ENCODE assay signal across 8 mouse cellular contexts in genomic region chr2:156719549-156720312, GRCm38 (mm10). TPM values are rescaled to one million over a fixed set of nuclear protein-coding genes. Genes with fewer than 3 reads are reported as not detected.
DNase-seq lines count a peak whose midpoint lies in the region; ATAC-seq and TF ChIP-seq lines count a peak whose summit lies in the region.

No protein-coding gene starts in this region.

- no peak for TF ChIP-seq POLR2A in limb, embryonic 14.5 days (IDR thresholded peaks at IDR 0.05; ENCODE audit: borderline replicate concordance, extremely low read depth, insufficient read depth, insufficient read length)
- TF ChIP-seq POLR2A in thymus, adult 2 months (IDR thresholded peaks at IDR 0.05; ENCODE audit: control insufficient read depth, extremely low read depth, insufficient read depth, low read length, poor library complexity): no peak

- H3K4me1 ChIP-seq in limb, embryonic 14.5 days (ENCODE audit: control insufficient read depth, insufficient read depth, low read length): peaks cover 40% of the 10 kb centered on the region
- peaks cover 43% of the 10 kb centered on the region for H3K4me1 ChIP-seq in stomach, embryonic 16.5 days (ENCODE audit: control insufficient read depth, insufficient read depth, low read length)
- H3K4me1 ChIP-seq in thymus, adult 2 months (replicated peaks; ENCODE audit: control insufficient read depth, insufficient read depth, low read length): peaks cover 32% of the 10 kb centered on the region

- peak; percentile 33 for DNase-seq in cerebellum, adult 8-10 months
- no peak for DNase-seq in cerebellum, postnatal 4 days (ENCODE audit: low spot score in 2 of 2)
- peak; percentile 51 for DNase-seq in 416B (ENCODE audit: low read depth)
- DNase-seq in limb, embryonic 14.5 days (ENCODE audit: low spot score): no peak
- DNase-seq in layer of hippocampus, adult 9-10 months (ENCODE audit: low spot score): no peak
- no peak for DNase-seq in thymus, adult 2 months

- H3K4me3 ChIP-seq in limb, embryonic 14.5 days (replicated peaks; ENCODE audit: low read length): peak overlapping the region; percentile 94
- H3K4me3 ChIP-seq in stomach, embryonic 16.5 days (replicated peaks; ENCODE audit: low read length): peak overlapping the region; percentile 95
- no peak overlapping the region for H3K4me3 ChIP-seq in thymus, adult 2 months (ENCODE audit: control insufficient read depth, insufficient read depth, low read length)

- peak overlapping the region; percentile 75; the same call in 1 of the 2 replicates for H3K27ac ChIP-seq in limb, embryonic 14.5 days (replicated peaks; ENCODE audit: low read depth, low read length)
- peak overlapping the region; percentile 74 for H3K27ac ChIP-seq in stomach, embryonic 16.5 days (ENCODE audit: low read length)
- no peak overlapping the region for H3K27ac ChIP-seq in thymus, adult 2 months (ENCODE audit: control insufficient read depth, insufficient read depth, low read length)

- peak overlapping the region; percentile 94 for H3K9ac ChIP-seq in limb, embryonic 14.5 days (ENCODE audit: low read depth, low read length, severe bottlenecking)
- peak overlapping the region; percentile 83 for H3K9ac ChIP-seq in stomach, embryonic 16.5 days (ENCODE audit: low read length)

- H3K36me3 ChIP-seq in limb, embryonic 14.5 days (ENCODE audit: control insufficient read depth, insufficient read depth, low read length): no peaks in the 10 kb centered on the region
- no peaks in the 10 kb centered on the region for H3K36me3 ChIP-seq in stomach, embryonic 16.5 days (ENCODE audit: control insufficient read depth, insufficient read depth, low read length)
- no peaks in the 10 kb centered on the region for H3K36me3 ChIP-seq in thymus, adult 2 months (ENCODE audit: control insufficient read depth, insufficient read depth, low read length)

- ATAC-seq in erythroblast, adult 5-6 weeks (replicated peaks; ENCODE audit: low FRiP score, poor library complexity, severe bottlenecking): peak; percentile 9; the same call in 1 of the 2 replicates
- no peak for ATAC-seq in limb, embryonic 14.5 days (ENCODE audit: low FRiP score, low read depth)
- no peak for ATAC-seq in stomach, embryonic 16.5 days (ENCODE audit: insufficient read depth, low FRiP score)

- no peaks in the 10 kb centered on the region for H3K27me3 ChIP-seq in limb, embryonic 14.5 days (ENCODE audit: control insufficient read depth, insufficient read depth, low read length)
- H3K27me3 ChIP-seq in stomach, embryonic 16.5 days (ENCODE audit: control insufficient read depth, insufficient read depth, low read length): no peaks in the 10 kb centered on the region
- no peaks in the 10 kb centered on the region for H3K27me3 ChIP-seq in thymus, adult 2 months (ENCODE audit: control insufficient read depth, insufficient read depth, low read length)

- no peak for TF ChIP-seq CTCF in thymus, adult 2 months (IDR thresholded peaks at IDR 0.05; ENCODE audit: borderline replicate concordance, control insufficient read depth, extremely low read depth, insufficient read depth, low read length, poor library complexity)

- no peaks in the 10 kb centered on the region for H3K9me3 ChIP-seq in limb, embryonic 14.5 days (ENCODE audit: control insufficient read depth, low read length)
- H3K9me3 ChIP-seq in stomach, embryonic 16.5 days (replicated peaks; ENCODE audit: control insufficient read depth, low read length): no peaks in the 10 kb centered on the region

- 82% methylated on average over 8 of the region's 8 CpGs for WGBS in limb, embryonic 14.5 days
- 87% methylated on average over 8 of the region's 8 CpGs for WGBS in stomach, embryonic 16.5 days
- 88% methylated on average over 8 of the region's 8 CpGs for WGBS in thymus, adult 2 months

- H3K4me2 ChIP-seq in limb, embryonic 14.5 days (replicated peaks; ENCODE audit: low read depth, low read length, severe bottlenecking): peak overlapping the region; percentile 85
- H3K4me2 ChIP-seq in stomach, embryonic 16.5 days (ENCODE audit: low read depth, low read length): peak overlapping the region; percentile 74

RNA-seq across cellular contexts. Expression of gene Myl9, which starts 55.5 kb away (rescaled TPM):
- total RNA-seq in erythroblast, adult 5-6 weeks (2015; ENCODE audit: low replicate concordance): 1.3 and 4.4 TPM in 2 replicates
- total RNA-seq in erythroblast, adult 5-6 weeks (2017; ENCODE audit: low replicate concordance): 0.60 and 2.5 TPM in 2 replicates
- 127 and 152 TPM in 2 replicates for polyA plus RNA-seq in limb, embryonic 14.5 days (2012; rRNA removed)
- 257 and 269 TPM in 2 replicates for polyA plus RNA-seq in limb, embryonic 14.5 days (2014; fragmentation: Nextera tagmentation; extraction: Ambion mirVana)
- 1,649 and 1,814 TPM in 2 replicates for polyA plus RNA-seq in stomach, embryonic 16.5 days (2015; fragmentation: Nextera tagmentation; extraction: Ambion mirVana)
- 32.3 and 32.4 TPM in 2 replicates for polyA plus RNA-seq in thymus, adult 2 months (2012; rRNA removed)

Comparison
In these comparisons a context has a peak if more than half of its experiments do, and no peak if none do; other contexts are left out.
1. DNase-seq: peak in cerebellum, adult 8-10 months (single experiment) and 416B (single experiment); none in cerebellum, postnatal 4 days (0 of 2), limb, embryonic 14.5 days (single experiment), layer of hippocampus, adult 9-10 months (single experiment) and thymus, adult 2 months (single experiment).